Mouse (Mus musculus) layer of hippocampus, postnatal 14 days (tissue): ENCODE results near the gene Gabra2. TPM values are rescaled to one million over a fixed set of nuclear protein-coding genes. Genes with fewer than 3 reads are reported as not detected.

Source experiments
- DNase-seq, 2 experiments: peaks; one replicate each; pipeline ENCODE4 v3.0.0; 2021 to 2022; ENCODE audit warnings: low spot score in 2 of 2, mixed read lengths in 1 of 2
- long read RNA-seq, 2 experiments: library from polyadenylated mRNA; stranded (forward); transcript quantifications; one replicate each; pipeline ENCODE4 v2.0.0; 2021
- total RNA-seq, 2 experiments: library from RNA; stranded (reverse); gene quantifications; 2 replicates each; pipeline ENCODE4 v1.2.3; 2021

Gabra2 gene
- 100 to 1,000 TPM; 125 to 128 TPM for total RNA-seq
- long read RNA-seq, experiment 1, full-length matches to known transcripts = 17 of 24 reads
- long read RNA-seq, experiment 1, partial matches to known transcripts = 1 of 24 reads
- long read RNA-seq, experiment 1, other reads (novel, unspliced or antisense) = 6 of 24 reads
- long read RNA-seq, experiment 2, full-length matches to known transcripts = 11 of 27 reads
- long read RNA-seq, experiment 2, partial matches to known transcripts = 3 of 27 reads
- long read RNA-seq, experiment 2, other reads (novel, unspliced or antisense) = 13 of 27 reads

DNA sequence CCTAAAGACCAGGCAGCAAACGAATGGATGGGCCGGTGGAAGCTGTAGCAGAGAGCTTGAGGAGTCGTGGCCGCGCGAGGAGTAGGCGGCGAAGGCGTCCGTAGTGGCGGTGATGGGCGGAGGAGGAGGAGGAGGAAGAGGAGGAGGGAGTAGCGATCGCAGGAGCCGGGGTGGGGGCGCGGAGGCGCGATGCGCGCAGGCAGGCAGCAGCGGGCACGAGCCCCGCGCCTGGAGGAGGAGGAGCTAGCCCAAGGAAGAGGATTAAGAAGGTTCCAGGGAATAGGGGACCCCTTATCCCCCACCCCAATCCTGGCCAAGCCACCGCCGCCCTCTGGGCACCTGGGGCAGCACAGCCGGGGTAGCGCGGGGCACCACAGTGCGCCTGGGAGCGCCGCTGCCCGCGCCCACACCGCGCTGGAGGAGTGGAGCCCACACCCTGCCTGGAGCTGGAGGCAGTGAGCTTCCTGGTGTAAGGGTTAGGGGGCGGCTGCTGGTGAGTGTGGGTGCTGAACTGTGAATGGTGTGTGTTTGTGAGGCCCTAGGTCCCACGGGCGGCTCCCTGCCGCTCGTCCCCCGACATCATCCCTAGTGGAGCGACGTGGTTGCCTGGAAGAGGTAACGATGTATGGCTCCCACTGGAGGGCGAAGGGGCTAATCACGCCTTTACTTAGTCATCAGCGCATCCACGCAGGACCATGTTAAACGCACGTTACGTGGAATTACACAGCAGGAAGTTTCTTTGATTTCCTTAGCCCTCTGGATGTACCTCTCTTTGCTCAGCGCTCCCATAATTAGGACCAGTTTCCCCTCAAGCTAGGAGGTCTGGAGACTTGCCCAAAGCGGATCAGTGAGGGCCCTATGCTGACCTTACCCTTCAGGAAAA, at the start of gene Gabra2:
Gene Gabra2 (minus strand): TSS at position 125 of the 883 bp plus-strand sequence.
- DNase-seq = peak; percentile 81 to 82

DNA sequence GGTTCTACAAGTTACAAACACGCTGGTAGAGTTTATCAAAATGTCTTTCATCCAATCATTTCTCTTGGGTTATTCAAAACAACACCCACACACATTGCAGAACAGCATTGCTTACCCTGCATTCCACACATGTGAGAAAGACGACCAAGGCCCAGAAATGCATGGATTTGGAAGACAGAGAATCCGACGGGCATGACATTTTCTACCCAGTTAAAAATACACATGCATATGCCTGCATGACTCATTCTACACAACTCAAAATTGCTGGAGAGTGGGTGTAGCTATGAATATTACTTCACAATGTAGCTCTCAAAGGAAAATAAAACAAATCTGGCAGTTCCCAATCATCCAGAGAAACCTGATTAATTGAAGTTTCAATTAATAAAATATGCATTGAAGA, 41.0 kb upstream of the Gabra2 start:
- peak; percentile 9 to 65 for DNase-seq

DNA sequence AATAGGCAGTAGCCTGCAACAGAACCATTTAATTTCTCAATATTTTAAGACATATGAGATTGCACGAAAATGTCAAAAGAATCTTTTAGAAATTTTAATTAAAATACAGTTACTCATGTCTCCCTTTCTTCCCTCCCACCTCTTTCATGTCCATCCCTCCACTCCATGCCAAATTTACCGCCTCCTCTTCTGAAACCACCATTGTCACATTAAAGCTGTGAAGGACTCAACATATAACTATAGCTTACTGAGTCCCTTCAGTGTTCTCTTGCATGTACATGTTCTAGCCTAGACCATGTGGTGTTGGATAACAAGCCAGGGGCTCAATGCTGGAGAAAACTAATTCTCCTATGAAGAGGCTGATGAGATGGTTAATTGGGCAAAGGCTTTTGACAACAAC, 40.2 kb upstream of the Gabra2 start:
- DNase-seq = no peak

DNA sequence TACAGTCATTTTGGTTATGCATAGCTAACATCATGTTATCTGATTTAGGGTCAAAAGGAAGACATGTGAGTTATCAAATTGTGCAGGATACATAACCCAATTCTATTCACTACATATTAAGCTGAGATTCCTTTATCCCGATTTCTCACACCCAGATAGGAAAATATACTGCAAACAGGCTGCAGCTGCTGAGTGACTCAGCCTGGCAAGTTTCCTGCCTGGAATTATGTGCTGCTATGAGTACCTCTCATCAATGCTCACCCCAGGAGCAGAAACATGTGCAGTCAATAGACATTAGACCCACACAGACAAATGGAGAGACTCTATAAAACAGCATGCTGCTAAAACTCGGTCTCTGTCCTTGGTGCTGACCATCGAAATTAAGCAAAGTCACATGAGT, 32.1 kb upstream of the Gabra2 start:
- DNase-seq = peak; percentile 11 to 37

DNA sequence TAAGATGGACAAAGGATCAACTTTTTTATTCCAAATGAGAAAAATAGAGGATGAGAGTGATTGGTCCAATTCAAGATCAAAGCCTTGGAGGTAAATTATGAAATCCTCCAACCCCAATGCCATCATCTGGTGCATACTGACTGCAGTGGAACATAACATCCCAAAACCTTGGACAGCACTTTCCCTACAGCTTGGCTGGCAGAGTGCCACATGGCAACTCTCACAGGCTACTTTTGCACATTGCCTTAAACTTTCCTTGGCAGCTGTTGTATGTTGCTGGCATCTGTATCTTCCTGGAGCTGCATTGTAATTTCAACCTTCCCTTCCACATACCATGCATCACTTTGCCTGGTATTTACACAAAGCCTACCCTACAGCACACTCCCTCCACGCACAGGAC, 19.6 kb upstream of the Gabra2 start:
- no peak for DNase-seq

DNA sequence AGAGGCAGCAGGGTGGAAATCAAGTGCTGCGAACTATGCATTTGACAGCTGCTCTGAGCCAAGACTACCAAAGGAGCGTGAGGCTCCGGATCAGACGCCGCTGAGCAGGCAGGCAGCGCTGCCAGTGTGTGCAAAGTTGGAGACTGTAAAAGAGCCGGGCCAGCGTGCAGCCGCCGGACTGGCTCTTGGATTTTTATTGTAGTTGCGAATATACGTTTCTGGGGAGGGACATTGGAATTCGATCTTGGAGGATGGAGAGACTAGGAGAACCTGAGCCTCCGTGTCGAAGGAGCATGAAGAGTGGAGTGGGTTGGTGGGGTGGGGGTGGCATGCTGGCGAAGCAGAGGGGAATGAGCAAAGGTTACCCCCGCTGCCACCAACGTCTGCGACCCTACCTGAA, 469 bp downstream of the Gabra2 start:
- peak; percentile 61 to 62 for DNase-seq

DNA sequence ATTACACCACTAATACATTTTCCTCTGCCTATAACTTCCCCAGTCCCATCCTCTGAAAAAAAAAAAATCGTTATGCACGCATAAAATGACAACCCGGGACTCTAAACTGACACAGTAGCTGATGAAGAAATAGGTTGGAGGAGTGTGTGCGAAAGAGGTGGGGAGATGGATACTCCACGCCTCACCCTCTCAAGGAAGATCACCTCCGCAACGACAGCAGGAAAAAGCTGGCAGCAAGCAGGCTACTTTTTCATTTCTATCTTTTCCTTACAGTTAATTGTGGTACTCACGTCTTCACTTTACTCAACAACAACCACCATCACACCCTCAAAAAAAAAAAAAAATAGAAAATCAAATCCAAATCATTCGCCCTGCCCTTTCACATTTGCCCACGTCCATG, 873 bp downstream of the Gabra2 start:
- no peak for DNase-seq

DNA sequence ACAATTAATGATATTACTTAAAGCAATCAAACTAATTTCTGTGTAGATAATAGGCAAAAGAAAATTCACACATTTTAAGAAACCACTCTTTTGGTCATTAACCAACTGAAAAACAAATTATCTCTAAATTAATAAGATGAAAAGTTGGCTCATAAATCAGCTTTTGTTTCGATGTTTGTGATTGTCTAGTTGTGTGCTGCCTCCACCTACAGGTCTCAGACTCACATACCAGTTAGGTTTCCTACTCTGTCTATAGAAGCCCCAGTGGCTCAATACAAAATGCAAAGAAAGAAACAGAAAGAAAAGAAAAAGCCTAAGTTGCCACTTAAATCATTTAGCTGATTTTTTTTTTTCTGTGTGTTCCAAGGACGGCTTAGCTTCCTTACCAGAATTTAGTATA, 1.8 kb downstream of the Gabra2 start:
- peak in 1 of 2 experiments; percentile 31 for DNase-seq

DNA sequence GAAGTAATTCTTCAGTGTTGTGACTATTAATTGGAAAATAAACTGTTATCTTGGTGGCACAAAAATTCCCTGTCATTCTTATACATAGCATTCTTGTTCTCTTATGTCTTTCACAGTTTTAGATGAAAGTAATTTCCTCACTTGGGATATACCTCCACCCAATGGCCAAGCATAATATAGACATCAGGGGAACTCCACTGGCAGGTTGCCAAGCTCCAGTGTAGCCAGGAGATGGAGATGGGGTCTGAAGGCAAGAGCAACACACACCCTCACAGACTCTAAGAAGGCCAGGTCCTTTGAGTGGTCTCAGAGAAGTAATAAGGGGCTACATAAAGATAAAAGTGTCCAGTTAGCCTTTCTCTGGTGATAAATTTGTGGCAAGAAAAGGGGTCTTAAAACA, 3.2 kb downstream of the Gabra2 start:
- peak; percentile 47 to 65 for DNase-seq

DNA sequence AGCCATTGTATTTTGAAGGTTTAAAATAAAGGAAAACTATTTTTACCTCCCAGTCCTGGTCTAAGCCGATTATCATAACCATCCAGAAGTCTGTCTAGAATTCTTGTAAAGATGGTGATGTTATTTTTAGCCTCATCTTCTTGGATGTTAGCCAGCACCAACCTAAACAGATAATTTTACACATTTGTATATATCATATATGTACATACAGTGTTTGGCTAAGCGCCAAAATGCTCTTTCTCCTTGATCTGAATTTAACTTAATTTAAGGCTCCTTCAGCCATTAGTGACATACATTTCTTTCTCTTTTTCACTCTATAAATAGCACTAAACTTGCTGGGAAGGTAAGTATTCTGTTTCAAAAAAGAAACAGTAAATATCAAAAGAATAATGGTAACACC, 3.7 kb downstream of the Gabra2 start:
- DNase-seq = no peak

DNA sequence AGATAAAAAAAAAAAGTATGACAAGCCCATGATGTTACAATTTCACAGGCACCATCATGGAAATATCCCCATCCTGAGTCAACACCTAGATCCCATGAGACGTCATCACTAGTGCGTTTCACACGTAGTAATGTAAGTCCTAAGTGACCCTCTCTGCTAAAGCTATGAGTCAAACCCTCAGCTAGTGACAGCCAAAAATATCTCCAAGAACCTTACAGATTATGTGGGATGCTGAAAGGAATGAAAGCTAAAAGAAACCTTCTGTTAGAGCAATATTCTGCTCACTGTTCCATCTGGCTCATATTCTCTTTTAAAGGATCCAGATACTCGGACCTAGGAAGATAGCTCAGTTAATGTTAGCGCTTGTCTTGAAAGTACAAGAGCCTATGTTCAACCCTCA, 16.8 kb downstream of the Gabra2 start:
- no peak for DNase-seq

DNA sequence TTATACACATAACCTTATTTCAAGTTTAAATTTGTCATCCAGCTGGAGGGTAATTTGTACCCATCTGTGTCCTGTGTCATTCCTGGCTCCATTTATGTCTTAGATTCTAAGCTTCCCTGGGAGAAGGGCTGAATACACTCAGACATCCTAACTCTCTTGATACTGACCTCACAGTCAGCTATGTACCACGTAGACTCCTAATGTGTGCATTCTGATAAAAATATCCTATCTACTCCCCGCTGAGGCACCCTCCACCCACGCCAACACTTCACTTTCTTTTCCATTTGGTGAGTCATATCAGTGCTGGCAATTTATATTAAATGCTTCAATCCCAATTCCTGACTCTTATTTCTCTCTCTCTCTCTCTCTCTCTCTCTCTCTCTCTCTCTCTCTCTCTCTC, 34.0 kb downstream of the Gabra2 start:
- peak in 1 of 2 experiments; percentile 24 for DNase-seq

DNA sequence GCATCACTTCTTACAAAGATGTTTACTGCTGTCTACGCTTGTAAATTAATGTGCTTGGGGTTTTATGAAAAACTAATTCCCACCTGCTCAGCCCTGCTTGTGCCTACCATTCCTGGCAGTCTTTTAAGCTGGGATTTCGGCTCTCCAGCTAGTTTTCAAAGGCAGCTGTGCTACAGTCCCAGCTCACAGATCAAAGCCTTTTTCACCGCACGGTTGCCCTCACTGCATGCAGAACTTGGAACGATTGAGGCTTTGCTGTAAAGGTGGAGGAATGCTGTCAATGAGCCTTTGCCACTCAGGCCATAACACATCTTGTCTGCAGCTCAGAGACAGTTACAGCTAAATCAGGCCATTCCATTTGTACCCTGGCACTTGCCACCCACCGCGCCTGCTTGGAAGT, 37.6 kb downstream of the Gabra2 start:
- DNase-seq = no peak

DNA sequence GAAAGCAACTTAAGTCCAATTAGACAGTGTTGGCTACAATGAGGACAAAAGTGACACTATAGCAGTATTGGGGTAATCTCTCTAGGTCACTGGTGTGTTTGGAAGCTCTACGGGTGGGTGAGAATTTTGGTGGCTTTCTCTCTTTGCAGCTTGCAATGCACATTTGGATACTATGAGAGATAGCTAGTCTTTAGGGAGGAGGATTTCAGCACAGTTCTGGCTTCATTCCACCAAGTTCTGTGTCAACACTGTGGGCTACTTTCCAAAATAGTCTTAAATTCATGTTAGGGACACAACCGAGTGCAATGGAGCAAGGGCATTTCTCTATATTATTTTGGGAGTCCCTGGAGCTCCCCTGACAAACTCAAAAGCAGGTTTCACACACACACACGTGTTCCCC, 58.3 kb downstream of the Gabra2 start:
- DNase-seq = no peak

DNA sequence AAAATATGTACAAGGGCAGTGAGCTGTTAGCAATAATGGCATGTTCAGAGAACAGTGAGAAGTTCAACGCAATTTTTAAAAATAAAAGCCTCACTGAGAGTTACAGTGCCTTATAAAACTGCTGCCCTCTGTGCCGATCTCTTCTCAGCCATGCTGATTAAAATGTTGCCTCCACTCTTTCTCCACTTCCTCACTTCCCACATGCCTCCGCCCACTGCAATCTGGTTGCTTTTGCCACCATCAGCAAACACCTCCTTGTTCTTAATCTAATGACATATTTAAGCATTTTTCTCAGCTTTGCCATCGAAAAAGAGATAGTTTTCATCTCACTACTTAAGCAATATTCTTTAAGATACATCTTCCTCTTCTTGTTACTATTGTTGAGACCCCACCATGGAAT, 69.7 kb downstream of the Gabra2 start:
- DNase-seq = peak; percentile 25 to 76

DNA sequence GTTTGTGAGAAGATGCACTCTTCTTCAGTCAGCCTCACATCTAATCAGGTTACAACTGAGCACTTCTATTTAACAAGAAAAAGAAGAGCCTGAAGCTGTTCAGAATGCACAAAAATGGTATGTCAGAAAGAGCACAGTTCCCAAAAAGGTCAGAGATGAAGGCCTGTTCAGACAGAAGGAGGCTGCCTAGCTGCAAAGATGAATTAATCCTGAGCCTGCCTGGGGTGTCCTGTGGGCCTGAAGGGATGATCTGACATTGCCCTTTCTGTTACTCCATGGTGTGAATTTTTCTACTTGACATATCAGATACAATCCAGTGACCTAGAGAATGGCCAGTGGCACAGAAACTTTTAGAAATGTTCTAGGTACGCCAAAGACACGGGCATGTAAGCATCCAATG, 83.9 kb downstream of the Gabra2 start:
- DNase-seq = no peak

DNA sequence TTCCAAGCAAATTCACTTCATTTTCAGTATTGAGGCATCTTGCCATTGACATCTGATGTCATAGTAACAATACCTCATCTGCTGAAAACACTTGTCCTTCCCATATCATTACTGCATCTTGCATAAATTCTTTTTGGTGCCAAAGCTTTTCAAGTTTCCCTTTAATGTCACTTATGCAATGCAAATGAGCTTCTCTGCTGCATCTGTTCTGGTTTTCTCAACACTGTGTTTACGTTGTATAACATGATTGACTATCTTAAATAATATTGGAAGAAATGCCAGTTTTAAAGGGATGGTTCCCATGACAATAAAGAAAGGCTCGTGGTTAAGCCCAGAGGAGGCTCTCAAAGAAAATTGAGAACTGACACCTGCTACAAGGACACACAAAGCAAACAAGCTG, 84.4 kb downstream of the Gabra2 start:
- peak in 1 of 2 experiments; percentile 47 for DNase-seq

DNA sequence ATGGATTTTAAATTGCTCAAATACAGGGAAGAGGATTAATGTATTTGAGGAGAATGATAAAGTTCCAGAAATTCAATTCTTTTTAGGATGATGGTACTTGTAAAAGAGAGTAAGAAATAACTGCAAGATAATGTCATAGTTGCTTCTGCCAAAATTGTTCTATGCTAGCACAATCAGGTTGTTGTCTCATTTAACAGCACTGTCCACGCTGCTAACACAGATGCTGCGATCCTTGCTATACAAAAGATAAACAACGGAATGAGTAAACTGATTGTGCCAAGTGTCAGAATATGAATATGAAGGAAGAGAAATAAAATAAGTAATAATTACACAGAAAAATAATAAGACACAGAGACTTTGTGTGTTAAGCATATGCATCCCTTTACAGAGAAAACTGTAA, 84.9 kb downstream of the Gabra2 start:
- DNase-seq = no peak

DNA sequence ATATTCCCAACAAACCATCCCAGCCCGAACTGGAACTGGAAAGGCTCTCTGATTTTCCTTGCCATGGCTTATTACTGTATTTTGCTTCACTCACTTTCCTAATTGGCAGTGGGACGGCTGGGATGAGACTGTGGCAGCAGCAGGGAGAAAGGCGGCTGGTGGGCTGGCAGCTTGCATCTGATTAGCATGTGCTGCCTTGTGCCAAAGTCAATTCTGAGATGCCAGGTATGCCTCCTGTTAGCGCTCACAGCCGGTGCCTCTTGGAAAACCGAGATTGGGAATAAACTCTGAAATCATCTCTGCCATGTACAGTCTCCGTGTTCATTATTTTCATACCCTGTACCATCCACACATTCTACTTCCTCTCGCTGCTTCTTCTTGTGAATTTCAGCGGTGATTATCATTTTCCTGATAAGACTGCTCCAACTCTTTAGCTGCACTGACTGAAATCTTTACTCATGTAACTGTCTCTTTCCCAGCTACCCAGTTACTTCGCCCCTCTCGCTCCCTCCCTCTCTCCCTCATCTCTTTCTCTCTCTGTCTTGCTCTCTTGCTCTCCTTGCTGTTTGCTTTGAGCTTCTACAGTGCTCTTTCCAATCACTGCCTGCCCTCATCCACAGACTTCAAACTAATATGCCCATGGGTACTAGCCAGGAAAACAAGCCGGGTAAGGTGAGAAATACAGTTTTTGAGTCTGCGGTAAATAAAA, 99.9 kb downstream of the Gabra2 start:
- peak; percentile 75 to 95 for DNase-seq

DNA sequence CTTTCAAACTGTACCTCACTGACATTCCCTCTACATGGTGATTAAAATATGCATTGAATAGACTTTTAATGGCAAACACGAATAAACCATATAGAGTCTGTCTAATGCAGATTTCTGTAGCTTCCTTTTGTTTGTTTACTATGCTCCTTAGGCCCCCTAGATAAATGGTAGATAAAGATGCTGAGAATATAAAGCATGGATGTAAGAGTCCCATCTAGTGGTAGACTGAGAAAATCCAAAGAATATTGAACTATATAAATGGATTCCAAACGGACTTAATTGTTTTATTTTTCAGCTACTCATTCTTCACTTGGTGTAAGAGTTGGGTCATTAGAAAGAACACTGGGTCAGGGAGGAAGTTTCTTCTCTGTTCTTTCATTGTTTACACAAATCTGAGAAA, 102.4 kb downstream of the Gabra2 start:
- DNase-seq = no peak

DNA sequence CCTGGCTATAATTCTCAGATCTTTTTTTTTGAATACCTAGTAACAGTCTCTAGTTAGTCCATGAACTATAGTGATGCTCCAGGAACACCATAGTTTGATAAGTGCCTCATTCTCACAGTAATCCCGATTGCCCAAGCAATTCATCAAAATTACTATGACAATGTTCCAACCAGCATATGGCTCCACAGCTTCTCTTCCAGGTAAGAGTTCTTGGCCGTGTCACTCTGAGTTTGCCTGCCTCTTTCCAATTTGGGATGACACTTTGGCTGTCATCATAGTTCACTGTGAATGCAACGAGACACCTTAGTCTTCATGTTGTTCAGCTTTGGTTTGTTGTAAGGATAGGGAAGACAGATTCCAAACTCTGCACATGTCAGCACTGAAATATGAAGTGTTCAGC, 104.8 kb downstream of the Gabra2 start:
- no peak for DNase-seq
